Mouse (Mus musculus) ES-Bruce4 (cell line): Measurements from ENCODE around the gene Pdgfa. TPM values are rescaled to one million over a fixed set of nuclear protein-coding genes. Genes with fewer than 3 reads are reported as not detected.
A peak's percentile ranks its signal among the peaks of the same experiment; 100 is the strongest.

ENCODE experiments used
- H3K27ac ChIP-seq: 2 replicates; pipeline ENCODE4 v1.5.1; 2012; ENCODE audit warnings: low read length, inconsistent platforms; ENCODE audit not compliant: insufficient read depth
- H3K27me3 ChIP-seq: 2 replicates; pipeline ENCODE4 v1.6.1; 2012; ENCODE audit warnings: mild to moderate bottlenecking, low read length, inconsistent platforms; ENCODE audit not compliant: control insufficient read depth, poor library complexity, insufficient read depth, severe bottlenecking
- H3K36me3 ChIP-seq: 2 replicates; pipeline ENCODE4 v1.6.1; 2012; ENCODE audit warnings: inconsistent platforms, mild to moderate bottlenecking, low read length, moderate library complexity; ENCODE audit not compliant: control insufficient read depth, poor library complexity, insufficient read depth, severe bottlenecking
- H3K4me1 ChIP-seq: one replicate; pipeline ENCODE4 v1.8.1; 2011; ENCODE audit warnings: low read length; ENCODE audit not compliant: control insufficient read depth, insufficient read depth
- H3K4me3 ChIP-seq: 2 replicates; pipeline ENCODE4 v1.5.1; 2011; ENCODE audit warnings: low read depth, mild to moderate bottlenecking, low read length
- H3K9ac ChIP-seq: 2 replicates; pipeline ENCODE4 v1.6.1; 2012; ENCODE audit warnings: low read depth, mild to moderate bottlenecking, inconsistent platforms; ENCODE audit not compliant: poor library complexity, severe bottlenecking
- H3K9me3 ChIP-seq: replicated peaks from 2 replicates; pipeline ENCODE4 v1.6.1; 2012; ENCODE audit warnings: mild to moderate bottlenecking, low read length, inconsistent platforms; ENCODE audit not compliant: control insufficient read depth, poor library complexity, insufficient read depth, severe bottlenecking
- CTCF ChIP-seq: IDR thresholded peaks from one replicate; pipeline ENCODE4 v1.8.1; 2011; ENCODE audit warnings: low read depth, low read length
- EP300 ChIP-seq: IDR thresholded peaks from 2 replicates; pipeline ENCODE4 v1.6.1; 2011; ENCODE audit warnings: low read depth, low read length; ENCODE audit not compliant: insufficient read depth
- POLR2A ChIP-seq: IDR thresholded peaks from one replicate; pipeline ENCODE4 v1.8.1; 2011; ENCODE audit warnings: low read length; ENCODE audit not compliant: insufficient read depth
- polyA plus RNA-seq: library from polyadenylated mRNA; stranded (reverse); fragments of >200 nt; gene quantifications from 2 replicates; pipeline ENCODE4 v1.2.4, GENCODE M21; 2011; ENCODE audit warnings: low read depth; ENCODE audit not compliant: missing spikeins, insufficient read depth, insufficient read length

Pdgfa gene
- polyA plus RNA-seq, 1 experiment: 48.7 TPM

DNA sequence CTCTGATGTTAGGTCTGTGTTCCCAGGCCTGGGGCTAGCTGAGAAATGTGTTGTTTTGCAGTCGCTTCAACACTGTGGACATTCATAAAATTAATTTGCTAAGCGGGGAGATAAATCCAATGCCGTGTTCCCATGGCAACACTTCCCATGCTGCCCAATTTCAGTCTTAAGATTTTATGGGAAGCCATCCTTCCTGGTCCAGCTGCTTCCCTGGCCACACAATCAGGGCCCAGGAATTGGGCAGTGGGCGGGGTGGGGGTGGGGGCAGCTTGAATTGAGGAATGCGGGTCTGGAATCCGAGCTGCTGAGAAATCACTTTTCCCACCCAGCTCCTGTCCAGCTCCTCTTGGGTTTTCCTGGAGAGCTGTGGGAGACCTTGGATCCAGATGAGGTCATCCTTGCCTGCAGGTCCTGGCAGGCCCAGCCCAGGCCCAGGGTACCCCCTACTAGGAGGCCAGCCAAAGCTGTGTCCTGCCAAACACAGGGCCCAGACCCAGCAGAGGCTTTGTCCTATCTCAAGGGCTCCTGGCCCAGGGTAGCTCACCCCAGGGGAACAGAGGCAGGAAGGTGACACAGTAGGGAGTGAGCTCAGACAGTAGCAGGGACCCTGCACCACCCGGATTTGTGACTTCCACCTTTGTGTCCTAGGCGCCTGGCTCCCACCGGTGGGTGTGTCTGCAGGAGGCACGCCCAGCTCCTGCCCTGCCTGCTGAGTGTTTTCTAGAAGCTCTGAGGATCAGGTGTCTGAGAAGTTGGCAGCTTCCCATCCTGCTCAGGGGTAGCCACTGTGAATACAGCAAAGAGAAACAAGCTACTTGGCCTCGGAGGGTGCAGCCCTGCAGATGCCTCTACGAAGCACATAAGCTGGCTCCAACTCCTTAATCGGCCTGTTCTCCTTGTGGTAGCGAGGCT is 36.5 kb upstream of the Pdgfa start:
- peaks cover 10% of the 10 kb centered on the region for H3K4me1 ChIP-seq
- H3K9ac ChIP-seq: no peak overlapping the region

GRCm38 (mm10) chr5:139027603-139028002 is 30.4 kb upstream of the Pdgfa start:
- no peak overlapping the region for H3K27ac ChIP-seq
- no peak overlapping the region for H3K9ac ChIP-seq
- no peaks in the 10 kb centered on the region for H3K27me3 ChIP-seq
- no peaks in the 10 kb centered on the region for H3K36me3 ChIP-seq
- no peaks in the 10 kb centered on the region for H3K9me3 ChIP-seq
- no peak overlapping the region for H3K4me3 ChIP-seq
- no peaks in the 10 kb centered on the region for H3K4me1 ChIP-seq
- no peak for TF ChIP-seq POLR2A
- TF ChIP-seq CTCF: no peak
- TF ChIP-seq EP300: no peak

More for the DNA sequence above, 36.5 kb upstream of the Pdgfa start:
- H3K4me3 ChIP-seq: no peak overlapping the region
- H3K27ac ChIP-seq: no peak overlapping the region
- H3K9me3 ChIP-seq: no peaks in the 10 kb centered on the region
- TF ChIP-seq EP300: peak; percentile 57; the same call in 1 of the 2 replicates
- TF ChIP-seq POLR2A: no peak
- H3K36me3 ChIP-seq: no peaks in the 10 kb centered on the region
- no peaks in the 10 kb centered on the region for H3K27me3 ChIP-seq

- Histone ChIP-seq H3K9ac (no peak overlapping the region), H3K4me3 (no peak overlapping the region)
- TF ChIP-seq POLR2A (no peak), EP300 (no peak), CTCF (no peak)
Measured at GRCm38 (mm10) chr5:139024351-139025105, 27.4 kb upstream of the Pdgfa start.

DNA sequence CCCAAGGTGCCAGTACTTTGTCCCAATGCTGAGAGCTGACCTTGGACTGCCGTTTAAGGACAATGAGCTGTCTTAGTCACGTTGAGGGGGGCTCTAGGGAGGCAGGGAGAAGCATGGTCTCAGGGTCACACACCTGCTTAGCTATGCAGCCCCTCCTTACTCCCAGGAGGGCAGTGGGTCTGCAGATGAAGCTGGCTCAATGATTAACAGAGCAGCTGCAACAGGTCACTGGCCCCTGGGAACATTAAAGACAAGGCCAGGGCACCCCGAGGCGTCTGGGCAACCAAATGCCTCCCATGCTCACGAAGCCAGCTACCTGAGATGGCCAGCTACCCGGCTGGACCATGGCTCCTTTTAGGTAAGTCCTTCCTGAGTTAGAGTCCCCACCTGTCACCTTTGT is 23.4 kb upstream of the Pdgfa start:
- Histone ChIP-seq H3K9ac (no peak overlapping the region), H3K36me3 (no peaks in the 10 kb centered on the region), H3K27ac (no peak overlapping the region), H3K9me3 (no peaks in the 10 kb centered on the region), H3K4me3 (no peak overlapping the region), H3K27me3 (no peaks in the 10 kb centered on the region), H3K4me1 (no peaks in the 10 kb centered on the region)
- TF ChIP-seq CTCF (no peak), EP300 (no peak), POLR2A (no peak)

More at GRCm38 (mm10) chr5:139024351-139025105, 27.4 kb upstream of the Pdgfa start:
- H3K9me3 ChIP-seq: no peaks in the 10 kb centered on the region
- no peaks in the 10 kb centered on the region for H3K36me3 ChIP-seq
- H3K27ac ChIP-seq: no peak overlapping the region
- no peaks in the 10 kb centered on the region for H3K4me1 ChIP-seq
- H3K27me3 ChIP-seq: no peaks in the 10 kb centered on the region

- no peaks in the 10 kb centered on the region for H3K27me3 ChIP-seq
- TF ChIP-seq POLR2A (no peak), EP300 (no peak), CTCF (no peak)
- no peak overlapping the region for H3K4me3 ChIP-seq
- H3K9ac ChIP-seq: no peak overlapping the region
- H3K36me3 ChIP-seq: no peaks in the 10 kb centered on the region
- no peaks in the 10 kb centered on the region for H3K4me1 ChIP-seq
- H3K27ac ChIP-seq: no peak overlapping the region
- no peaks in the 10 kb centered on the region for H3K9me3 ChIP-seq
Measured at GRCm38 (mm10) chr5:139017371-139018124, 20.4 kb upstream of the Pdgfa start.
